Mouse (Mus musculus): ENCODE results near the gene Gsc2.

DNA sequence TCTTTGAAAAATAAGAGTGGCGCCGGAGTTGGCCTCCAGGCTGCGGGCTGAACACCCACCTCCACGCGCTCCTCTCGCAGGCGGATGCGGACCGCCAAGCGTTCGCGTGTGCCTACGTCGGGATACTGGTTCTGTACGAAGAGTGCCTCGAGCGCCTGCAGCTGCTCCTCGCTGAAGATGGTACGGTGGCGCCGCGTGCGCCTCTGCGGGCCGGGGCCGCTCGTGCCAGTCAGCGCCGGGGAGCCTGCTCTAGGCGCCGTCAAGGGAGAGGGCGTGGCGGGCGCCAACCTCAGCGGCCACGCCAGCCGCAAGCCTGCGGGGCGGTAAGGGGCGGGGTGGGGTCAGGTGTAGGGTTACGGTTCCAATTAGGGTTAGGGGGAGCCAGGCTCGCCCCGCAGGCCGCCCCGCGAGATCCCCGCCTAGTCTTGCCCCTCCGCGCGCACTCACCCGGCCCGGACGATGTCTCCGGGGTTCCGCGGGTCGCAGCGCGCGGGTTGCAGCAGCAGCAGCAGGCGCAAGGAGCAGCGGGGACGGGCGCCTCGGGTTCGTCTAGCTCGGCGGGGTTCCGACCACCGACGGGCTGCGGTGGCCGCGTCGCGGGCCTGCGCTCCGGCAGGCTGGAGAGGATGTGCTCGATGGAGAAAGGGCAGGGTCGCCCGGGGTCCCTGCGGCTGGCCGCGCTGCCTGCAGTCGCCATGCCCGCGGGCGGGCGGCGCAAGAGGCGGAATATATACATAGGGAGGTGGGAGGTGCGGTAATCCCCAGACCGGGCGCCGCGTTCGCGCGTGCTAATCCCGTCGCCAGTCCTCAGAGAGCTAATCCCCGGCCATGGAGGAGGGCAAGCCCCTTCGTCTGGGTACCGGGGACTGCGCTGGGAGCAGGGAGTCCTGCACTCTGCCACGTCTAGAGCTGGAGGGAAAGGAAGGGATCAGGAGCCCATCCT, at the start of gene Gsc2:
- TF ChIP-seq POLR2A (IDR thresholded peaks at IDR 0.05; ENCODE audit: borderline replicate concordance, low read depth, low read length) (no peak), CTCF (IDR thresholded peaks at IDR 0.05; ENCODE audit: low read depth, low read length) (no peak)
